Mouse (Mus musculus) thymus, postnatal 0 days (tissue): ENCODE data around the gene Klk12. TPM values are rescaled to one million over a fixed set of nuclear protein-coding genes. Genes with fewer than 3 reads are reported as not detected.

ENCODE experiments used
- DNase-seq: peaks from one replicate; pipeline ENCODE4 v3.0.0-alpha.2; 2015; ENCODE audit warnings: low spot score
- polyA plus RNA-seq: library from polyadenylated mRNA; unstranded; fragments of >200 nt; fragmentation: Nextera tagmentation; extraction: Ambion mirVana; gene quantifications from 2 replicates; pipeline ENCODE4 v1.2.1, GENCODE M21; 2015

Klk12 gene
- polyA plus RNA-seq: not detected in 2 replicates

GRCm38 (mm10) chr7:43768597-43768996, at the start of gene Klk12:
Gene Klk12, plus strand, starts transcription at chr7:43768897.
- DNase-seq: no peak

GRCm38 (mm10) chr7:43747788-43748187, 20.9 kb upstream of the Klk12 start:
- DNase-seq: no peak

DNA sequence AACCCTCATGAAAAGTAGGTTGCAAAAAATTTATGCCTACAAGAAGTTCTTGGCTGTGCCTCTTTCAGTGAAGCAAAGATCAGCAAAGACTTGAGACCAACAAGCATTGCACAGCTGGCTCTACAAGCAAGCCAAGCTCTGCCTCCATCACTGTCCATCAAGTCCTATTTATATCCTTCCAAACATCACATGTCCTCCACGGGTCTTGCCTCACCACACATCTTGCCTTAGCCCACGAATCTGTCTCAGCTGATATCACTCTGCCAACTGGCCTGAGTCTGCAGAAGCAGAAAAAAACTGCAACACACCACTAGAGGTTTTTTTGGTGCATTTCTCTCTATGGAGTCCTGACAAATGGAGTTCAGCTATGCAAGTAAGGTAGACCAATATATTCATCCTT, 15.9 kb upstream of the Klk12 start:
- DNase-seq: no peak

DNA sequence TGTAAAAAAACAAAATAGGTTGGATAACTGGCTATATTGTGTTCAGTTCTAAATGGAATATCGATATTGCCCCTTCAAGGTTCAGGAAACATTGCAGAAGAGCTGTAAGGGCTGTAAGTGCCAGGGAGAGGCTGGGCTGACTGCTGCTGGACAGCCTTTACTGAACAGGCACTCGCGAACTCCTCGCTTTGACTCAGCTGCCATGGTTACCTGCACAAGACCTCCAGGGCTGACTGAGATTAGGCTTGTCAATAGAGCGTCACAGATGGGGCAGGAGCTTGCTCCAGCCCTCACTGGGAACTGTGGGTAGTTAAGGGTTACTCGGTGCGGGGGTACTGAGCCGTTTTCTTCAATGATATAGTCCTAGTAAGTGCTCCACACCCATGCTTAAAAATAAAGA, 2.2 kb upstream of the Klk12 start:
- DNase-seq: no peak

GRCm38 (mm10) chr7:43769636-43770035, 939 bp downstream of the Klk12 start:
- no peak for DNase-seq

- no peak for DNase-seq
Observed at GRCm38 (mm10) chr7:43770701-43771100, 2.0 kb downstream of the Klk12 start.

- no peak for DNase-seq
Observed at GRCm38 (mm10) chr7:43771916-43772315, 3.2 kb downstream of the Klk12 start.

GRCm38 (mm10) chr7:43772901-43773300, 4.2 kb downstream of the Klk12 start:
- no peak for DNase-seq

- no peak for DNase-seq
Observed at GRCm38 (mm10) chr7:43774364-43774763, 5.7 kb downstream of the Klk12 start, which contains the start of gene Klk11. Gene Klk11, plus strand, starts transcription at chr7:43774604.

- no peak for DNase-seq
Observed at GRCm38 (mm10) chr7:43774802-43775201, 6.1 kb downstream of the Klk12 start.

- no peak for DNase-seq
Observed at GRCm38 (mm10) chr7:43775311-43776057, 6.8 kb downstream of the Klk12 start.

- DNase-seq: no peak
Observed at GRCm38 (mm10) chr7:43776506-43776905, 7.8 kb downstream of the Klk12 start.

GRCm38 (mm10) chr7:43777423-43777822, 8.7 kb downstream of the Klk12 start:
- DNase-seq: no peak

DNA sequence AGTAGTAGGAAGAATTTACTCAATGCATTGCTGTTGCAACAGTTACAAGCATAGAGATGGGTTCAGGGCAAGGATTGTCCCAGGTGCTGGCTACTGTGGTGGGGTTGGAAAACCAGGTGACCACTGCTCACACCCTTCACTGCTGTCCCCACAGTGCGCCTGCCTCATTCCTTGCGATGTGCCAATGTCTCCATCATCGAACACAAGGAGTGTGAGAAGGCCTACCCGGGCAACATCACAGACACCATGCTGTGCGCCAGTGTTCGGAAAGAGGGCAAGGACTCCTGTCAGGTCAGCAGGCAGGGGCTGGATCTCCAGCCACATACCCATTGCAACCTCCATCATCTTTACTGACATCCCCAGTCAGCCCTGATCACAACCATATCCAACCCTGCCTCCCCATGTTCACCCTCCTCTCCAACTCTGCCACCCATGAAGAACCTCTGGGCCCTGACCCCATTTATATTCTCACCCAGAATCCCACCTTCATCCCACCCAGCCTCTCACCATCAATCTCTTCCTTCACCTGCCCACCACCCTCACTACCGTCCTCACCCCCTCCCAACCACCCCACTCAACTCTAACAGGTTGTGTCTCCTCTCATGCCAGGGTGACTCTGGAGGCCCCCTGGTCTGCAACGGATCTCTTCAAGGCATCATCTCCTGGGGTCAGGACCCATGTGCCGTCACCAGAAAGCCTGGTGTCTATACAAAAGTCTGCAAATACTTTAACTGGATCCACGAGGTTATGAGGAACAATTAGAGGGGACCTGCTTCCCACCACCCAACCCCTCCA, 9.7 kb downstream of the Klk12 start:
- DNase-seq: no peak

DNA sequence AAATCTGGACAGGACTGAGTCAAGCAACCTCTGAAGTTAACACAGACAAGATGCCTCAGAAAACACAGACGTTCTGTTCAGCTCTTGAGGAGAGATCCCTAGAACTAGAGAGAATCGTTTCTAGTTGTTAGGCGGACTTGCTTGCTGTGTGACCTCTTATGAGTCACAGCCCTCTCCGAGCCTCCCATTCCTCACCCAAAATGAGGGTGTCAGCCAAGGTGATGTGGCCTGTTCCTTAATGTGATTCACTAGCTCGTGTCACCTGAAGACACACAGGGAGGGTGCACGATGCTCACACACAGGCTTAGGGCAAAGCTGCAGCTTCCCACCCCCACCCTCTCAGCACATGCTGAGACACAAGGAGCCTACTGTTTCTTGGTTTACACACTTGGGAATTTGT, 11.5 kb downstream of the Klk12 start:
- no peak for DNase-seq

GRCm38 (mm10) chr7:43780746-43781145, 12.0 kb downstream of the Klk12 start, which contains the start of gene Klk10:
Gene Klk10, plus strand, starts transcription at chr7:43781035.
- no peak for DNase-seq

DNA sequence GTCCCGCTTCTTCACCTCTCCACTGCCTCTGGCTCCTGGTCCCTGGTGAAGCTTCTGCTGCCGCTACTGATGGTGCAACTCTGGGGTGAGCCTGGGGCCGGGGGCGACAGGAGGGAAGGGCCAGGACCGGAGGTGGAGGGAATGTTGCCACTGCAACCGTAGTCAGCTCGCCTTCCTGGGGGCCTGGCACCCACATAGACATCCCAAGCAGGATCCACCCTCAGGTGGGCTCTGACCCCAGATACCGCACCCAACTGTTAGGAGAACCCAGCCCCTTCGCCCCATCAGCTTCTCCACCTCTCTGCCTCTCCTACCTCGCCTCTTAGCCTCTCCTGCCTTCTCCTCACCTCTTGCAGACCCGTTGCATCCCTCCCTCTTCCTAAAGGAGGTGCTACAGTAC, 12.8 kb downstream of the Klk12 start:
- no peak for DNase-seq

GRCm38 (mm10) chr7:43782275-43783265, 13.9 kb downstream of the Klk12 start:
- peak; percentile 68 for DNase-seq

DNA sequence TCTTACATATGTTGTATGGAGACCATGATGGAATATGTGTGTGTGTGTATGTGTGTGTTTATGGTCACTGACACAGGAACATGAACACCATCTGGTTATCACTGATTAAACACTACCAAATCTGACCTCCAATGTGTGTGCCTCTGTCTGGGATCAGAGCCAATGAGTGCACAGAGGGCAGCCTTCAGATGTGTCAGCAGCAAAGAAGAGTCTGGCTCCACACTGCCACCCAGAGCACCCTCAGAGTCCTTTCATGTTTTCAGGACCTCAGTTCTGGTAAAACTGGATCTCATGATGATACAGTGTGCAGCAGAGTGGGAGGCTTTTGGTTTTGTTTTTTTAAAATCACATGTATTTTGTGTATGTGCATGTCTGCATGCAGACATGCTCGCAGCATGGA, 16.6 kb downstream of the Klk12 start:
- DNase-seq: no peak

DNA sequence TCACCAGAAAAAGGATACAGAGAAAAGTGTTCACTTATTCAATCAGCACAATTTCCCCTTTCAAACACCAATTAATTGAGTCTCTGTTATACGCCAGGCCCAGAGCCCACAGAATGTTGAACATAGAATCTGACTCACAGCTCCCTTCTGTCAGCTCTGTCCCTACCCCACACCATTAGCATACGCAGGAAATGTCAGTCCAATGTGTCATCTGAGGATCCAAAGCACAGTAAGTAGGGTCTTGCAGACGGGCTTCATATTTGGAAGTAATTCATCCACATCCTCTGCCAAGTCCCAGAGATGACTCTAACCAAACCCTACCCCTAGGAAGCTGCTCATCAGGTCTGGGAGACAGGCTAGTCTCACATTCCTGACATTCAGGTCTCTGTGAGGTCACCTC, 19.4 kb downstream of the Klk12 start:
- DNase-seq: no peak

- no peak for DNase-seq
Observed at GRCm38 (mm10) chr7:43789295-43789694, 20.6 kb downstream of the Klk12 start.
